Mouse (Mus musculus) limb, embryonic 14.5 days (tissue): ENCODE results near the gene Gpr18. TPM values are rescaled to one million over a fixed set of nuclear protein-coding genes. Genes with fewer than 3 reads are reported as not detected.

Source experiments
- ATAC-seq: fragments of 200-750 bp; cut with Nextera tagmentation; 2 replicates; pipeline ENCODE4 v1.8.0; 2017; ENCODE audit warnings: low read depth, moderate number of reproducible peaks, moderate TSS enrichment; ENCODE audit not compliant: low FRiP score
- DNase-seq: peaks from one replicate; pipeline ENCODE4 v3.0.0-alpha.2; 2015; ENCODE audit warnings: low spot score
- H3K27ac ChIP-seq: fragments of 300-500 bp; sonication (generic); replicated peaks from 2 replicates; pipeline ENCODE4 v1.5.1; 2014; ENCODE audit warnings: low read depth, mild to moderate bottlenecking, low read length, moderate library complexity, mixed read lengths
- H3K27me3 ChIP-seq: fragments of 300-500 bp; sonication (generic); 2 replicates; pipeline ENCODE4 v1.6.1; 2014; ENCODE audit warnings: low read length, mixed read lengths; ENCODE audit not compliant: control insufficient read depth, insufficient read depth
- H3K36me3 ChIP-seq: fragments of 300-500 bp; sonication (generic); 2 replicates; pipeline ENCODE4 v1.6.1; 2014; ENCODE audit warnings: mild to moderate bottlenecking, low read length, moderate library complexity, mixed read lengths; ENCODE audit not compliant: control insufficient read depth, insufficient read depth
- H3K4me1 ChIP-seq: fragments of 300-500 bp; sonication (generic); 2 replicates; pipeline ENCODE4 v1.6.1; 2014; ENCODE audit warnings: antibody characterized with exemption, low read length, mixed read lengths; ENCODE audit not compliant: control insufficient read depth, insufficient read depth
- H3K4me2 ChIP-seq: fragments of 300-500 bp; sonication (generic); replicated peaks from 2 replicates; pipeline ENCODE4 v1.6.1; 2014; ENCODE audit warnings: low read depth, mild to moderate bottlenecking, low read length, moderate library complexity; ENCODE audit not compliant: severe bottlenecking
- H3K4me3 ChIP-seq: fragments of 300-500 bp; sonication (generic); replicated peaks from 2 replicates; pipeline ENCODE4 v1.5.1; 2014; ENCODE audit warnings: low read length
- H3K9ac ChIP-seq: fragments of 300-500 bp; sonication (generic); 2 replicates; pipeline ENCODE4 v1.6.1; 2014; ENCODE audit warnings: mild to moderate bottlenecking, low read depth, low read length, moderate library complexity; ENCODE audit not compliant: severe bottlenecking
- H3K9me3 ChIP-seq: fragments of 300-500 bp; sonication (generic); 2 replicates; pipeline ENCODE4 v1.6.1; 2016; ENCODE audit warnings: low read length; ENCODE audit not compliant: control insufficient read depth
- POLR2A ChIP-seq: fragments of 200-500 bp; IDR thresholded peaks from 2 replicates; pipeline ENCODE4 v1.8.0; 2012; ENCODE audit warnings: inconsistent platforms, mild to moderate bottlenecking, moderate library complexity, borderline replicate concordance; ENCODE audit not compliant: insufficient read depth, insufficient read length; ENCODE audit errors: extremely low read depth
- WGBS: fragments of 180-500 bp; shearing (Covaris S2); extraction: QIAGEN DNeasy Blood & Tissue Kit; methylation state at CpG from one replicate; pipeline ENCODE4 v1.1.7; 2014; 5-methylcytosine and 5-hydroxymethylcytosine counted together
- polyA plus RNA-seq, 2 experiments: library from polyadenylated mRNA; depleted of rRNA in 1 of 2; stranded (reverse) in 1 of 2; unstranded in 1 of 2; fragments of >200 nt; fragmentation: Nextera tagmentation in 1 of 2; extraction: Ambion mirVana in 1 of 2; gene quantifications; 2 replicates each; pipeline versions ENCODE4 v1.2.1 to v1.2.3; 2012 to 2014

Gene Gpr18
- polyA plus RNA-seq, 2 experiments = not detected

- DNase-seq (no peak), ATAC-seq (no peak)
- Histone ChIP-seq H3K27me3 (no peaks in the 10 kb centered on the region), H3K9me3 (no peaks in the 10 kb centered on the region), H3K9ac (no peak overlapping the region), H3K4me2 (no peak overlapping the region), H3K27ac (no peak overlapping the region), H3K36me3 (peaks cover 31% of the 10 kb centered on the region), H3K4me1 (no peaks in the 10 kb centered on the region; the same call in 1 of the 2 replicates), H3K4me3 (no peak overlapping the region)
- WGBS = 85% methylated on average over 6 of the region's 6 CpGs
- TF ChIP-seq POLR2A = no peak
Observed at GRCm38 (mm10) chr14:121916311-121917094, 922 bp upstream of the Gpr18 start.

GRCm38 (mm10) chr14:121915143-121915542 is 438 bp downstream of the Gpr18 start:
- ATAC-seq (no peak), DNase-seq (no peak)
- no peak overlapping the region for H3K4me2 ChIP-seq
- H3K27ac ChIP-seq = no peak overlapping the region
- H3K9me3 ChIP-seq = no peaks in the 10 kb centered on the region
- WGBS = 74% methylated on average over 5 of the region's 5 CpGs
- no peak for TF ChIP-seq POLR2A
- H3K9ac ChIP-seq = no peak overlapping the region
- no peaks in the 10 kb centered on the region for H3K27me3 ChIP-seq
- peaks cover 33% of the 10 kb centered on the region for H3K36me3 ChIP-seq
- H3K4me1 ChIP-seq = no peaks in the 10 kb centered on the region; the same call in 1 of the 2 replicates
- H3K4me3 ChIP-seq = no peak overlapping the region

DNA sequence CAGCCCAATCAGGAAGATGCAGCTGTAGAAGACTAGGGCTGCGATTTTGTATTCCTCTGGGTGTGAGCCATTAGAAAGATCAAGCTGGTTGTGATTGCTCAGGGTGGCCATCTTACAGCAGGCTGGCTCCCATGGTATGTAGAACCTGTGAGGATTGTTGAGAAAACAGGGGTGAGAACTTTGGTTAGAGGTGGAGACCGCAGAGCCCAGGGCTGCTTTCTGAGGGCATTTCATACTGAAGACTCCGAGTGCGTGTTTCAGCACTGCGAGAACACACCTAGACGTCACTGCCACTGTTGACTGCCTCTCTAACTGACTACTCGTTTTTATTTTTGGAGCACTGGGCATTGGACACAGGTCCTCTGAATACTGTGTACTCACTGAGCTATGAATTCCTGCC is 3.1 kb downstream of the Gpr18 start:
- TF ChIP-seq POLR2A = no peak
- Histone ChIP-seq H3K4me1 (no peaks in the 10 kb centered on the region), H3K36me3 (peaks cover 52% of the 10 kb centered on the region), H3K4me3 (no peak overlapping the region), H3K27ac (no peak overlapping the region), H3K9me3 (no peaks in the 10 kb centered on the region), H3K27me3 (no peaks in the 10 kb centered on the region), H3K9ac (no peak overlapping the region), H3K4me2 (no peak overlapping the region)
- WGBS = 90% methylated on average over 7 of the region's 7 CpGs
- DNase-seq (no peak), ATAC-seq (no peak)

DNA sequence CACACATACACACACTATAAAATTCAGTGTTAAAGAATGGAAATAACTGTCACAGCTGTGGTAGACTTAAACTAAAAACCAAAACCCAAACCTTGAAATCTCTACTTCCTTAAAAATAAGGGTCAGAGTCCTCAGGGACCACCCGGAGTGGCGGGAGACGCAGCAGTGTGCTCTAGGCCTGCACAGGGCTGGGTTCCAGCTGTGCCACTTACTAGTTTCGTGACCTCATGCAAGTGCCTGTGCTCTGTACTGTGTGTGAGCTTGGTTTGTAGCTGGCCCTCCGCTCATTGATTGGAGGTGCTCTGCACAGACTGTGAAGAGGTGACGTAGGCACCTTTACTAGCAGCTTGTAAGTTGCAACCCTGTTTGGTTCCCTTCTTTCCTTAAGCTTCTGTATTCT is 5.7 kb downstream of the Gpr18 start:
- no peak for TF ChIP-seq POLR2A
- no peak for DNase-seq
- Histone ChIP-seq H3K9ac (no peak overlapping the region), H3K36me3 (peaks cover 53% of the 10 kb centered on the region), H3K4me2 (no peak overlapping the region), H3K27me3 (no peaks in the 10 kb centered on the region), H3K4me1 (no peaks in the 10 kb centered on the region), H3K4me3 (no peak overlapping the region), H3K27ac (no peak overlapping the region), H3K9me3 (no peaks in the 10 kb centered on the region)
- no peak for ATAC-seq
- WGBS = 90% methylated on average over 6 of the region's 6 CpGs

GRCm38 (mm10) chr14:121906992-121907681 is 8.4 kb downstream of the Gpr18 start:
- Histone ChIP-seq H3K4me1 (no peaks in the 10 kb centered on the region), H3K9me3 (no peaks in the 10 kb centered on the region), H3K36me3 (peaks cover 44% of the 10 kb centered on the region), H3K4me2 (no peak overlapping the region), H3K27ac (no peak overlapping the region), H3K27me3 (no peaks in the 10 kb centered on the region), H3K4me3 (no peak overlapping the region), H3K9ac (no peak overlapping the region)
- DNase-seq (no peak), ATAC-seq (no peak)
- TF ChIP-seq POLR2A = no peak
- 93% methylated on average over 11 of the region's 11 CpGs for WGBS
